Mouse (Mus musculus) thymus, adult 2 months (tissue): ENCODE measurements around the gene Gm20388.

ENCODE experiments used
- CTCF ChIP-seq: fragments of 200-500 bp; IDR thresholded peaks from 2 replicates; pipeline ENCODE4 v1.5.1; 2012; ENCODE audit warnings: mild to moderate bottlenecking, control low read depth, low read length, moderate library complexity, borderline replicate concordance; ENCODE audit not compliant: control insufficient read depth, poor library complexity, insufficient read depth; ENCODE audit errors: extremely low read depth
- POLR2A ChIP-seq: fragments of 200-500 bp; IDR thresholded peaks from 2 replicates; pipeline ENCODE4 v1.6.1; 2012; ENCODE audit warnings: mild to moderate bottlenecking, low read length, control low read depth, moderate library complexity; ENCODE audit not compliant: control insufficient read depth, poor library complexity, insufficient read depth; ENCODE audit errors: extremely low read depth

GRCm38 (mm10) chr8:122021725-122022124 is 2111.1 kb downstream of the Gm20388 start:
- TF ChIP-seq CTCF = no peak
- no peak for TF ChIP-seq POLR2A
